Mouse (Mus musculus) bone marrow, adult 2 months (tissue): ENCODE measurements around the gene Aqp11.

Experiments
- CTCF ChIP-seq: fragments of 200-500 bp; IDR thresholded peaks from 2 replicates; pipeline ENCODE4 v1.5.1; 2011; ENCODE audit warnings: low read length, control low read depth; ENCODE audit not compliant: control insufficient read depth, insufficient read depth
- POLR2A ChIP-seq: fragments of 200-500 bp; IDR thresholded peaks from 2 replicates; pipeline ENCODE4 v1.6.1; 2011; ENCODE audit warnings: low read depth, mild to moderate bottlenecking, control low read depth, low read length, borderline replicate concordance; ENCODE audit not compliant: control insufficient read depth

GRCm38 (mm10) chr7:97707809-97708208 is 30.3 kb downstream of the Aqp11 start:
- TF ChIP-seq CTCF (no peak), POLR2A (no peak)
